Mouse (Mus musculus) T-helper 17 cell (primary cell): ENCODE data around the gene Cyp11a1.

Experiments used
- in situ Hi-C, 2 experiments: fragments of 300-600 bp; cut with MboI, MseI; formaldehyde crosslinking; loops; 1 replicate in 1 of 2; 2 replicates in 1 of 2; pipeline ENCODE4 v1.15.1; 2025; ENCODE audit warnings: high pct_unique_total_duplicates in 2 of 2

Gene Cyp11a1

DNA sequence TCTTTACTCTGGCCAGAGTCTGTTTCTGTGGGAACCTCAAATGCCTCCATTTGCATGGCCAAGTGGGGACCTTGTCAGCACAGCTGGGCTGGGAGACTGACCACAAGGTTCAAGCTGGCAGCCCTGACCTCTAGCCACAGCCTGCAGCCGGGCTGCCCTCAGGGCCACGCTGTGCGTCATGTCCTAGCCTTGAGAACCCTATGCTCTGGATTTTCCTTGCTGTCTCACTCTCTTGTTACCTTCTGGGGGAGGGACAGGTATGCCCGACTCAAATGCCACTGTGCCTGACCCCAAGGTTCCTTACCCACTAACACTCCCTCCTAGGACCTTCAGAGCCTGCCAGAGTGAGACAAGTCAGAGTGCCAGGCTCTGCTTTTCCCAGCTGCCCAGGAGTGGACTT is 30.8 kb downstream of the Cyp11a1 start:
- in situ Hi-C loops = loop anchor here (5.0 kb wide), 3 partner anchors 105 to 165 kb away; partner anchors contain the start of genes Islr (in 1 of the 2) and Islr2 (in 1 of the 2)

DNA sequence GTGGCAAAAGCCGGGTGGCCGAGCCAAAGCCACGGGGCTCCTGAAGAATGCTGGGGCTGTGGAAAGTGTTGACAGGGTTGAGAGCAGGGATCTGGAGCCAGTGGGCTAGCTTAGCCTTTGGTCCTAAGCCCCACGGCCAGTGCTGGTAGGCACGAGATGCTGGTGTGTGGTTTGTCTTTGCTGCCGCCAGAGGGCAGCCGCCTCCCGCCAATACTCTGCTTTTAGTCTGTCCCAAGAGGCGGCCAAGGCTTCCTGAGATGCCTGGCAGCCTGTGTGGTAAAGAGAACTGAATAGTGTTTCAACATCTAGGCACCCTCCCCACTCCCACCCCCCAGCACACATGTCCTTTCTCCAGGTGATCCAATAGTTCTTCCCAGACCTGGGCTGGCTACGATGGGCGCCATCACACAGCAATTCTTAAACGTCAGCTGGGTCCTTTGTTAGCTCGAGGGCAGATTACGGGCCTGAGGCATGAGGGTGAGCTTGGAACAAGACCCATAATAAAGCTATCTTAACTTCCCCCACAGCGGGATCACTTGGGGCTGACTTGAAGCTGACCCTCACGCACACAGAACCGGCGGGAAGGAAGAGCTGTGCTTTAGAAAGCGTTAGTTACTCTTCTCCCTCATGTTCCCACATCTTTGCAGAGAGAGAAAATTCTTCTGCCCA is 32.4 kb downstream of the Cyp11a1 start:
- in situ Hi-C loops = loop anchor here (5.0 kb wide), 3 partner anchors 104 to 164 kb away; partner anchors contain the start of genes Islr (in 1 of the 2) and Islr2 (in 1 of the 2)

DNA sequence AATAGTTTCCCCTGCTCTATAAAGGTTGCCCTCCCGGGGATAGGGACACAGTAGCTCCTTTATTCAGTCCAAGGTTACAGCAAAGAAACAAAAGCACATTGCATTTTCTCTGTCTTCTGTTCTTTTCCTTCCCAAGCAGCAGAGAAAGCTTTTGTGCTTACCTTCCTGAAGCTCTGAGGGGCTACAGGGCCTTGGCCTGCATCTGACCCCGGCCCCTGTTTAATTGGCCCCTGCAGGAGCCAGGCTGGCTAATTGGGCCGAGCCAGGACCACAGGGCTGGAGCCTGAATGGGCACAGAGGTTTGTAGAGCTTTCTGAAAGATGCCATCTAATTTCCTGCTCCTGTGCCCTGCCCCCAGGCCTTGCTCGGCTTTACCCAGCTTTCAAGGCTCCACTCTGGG is 34.8 kb downstream of the Cyp11a1 start:
- in situ Hi-C loops = loop anchor here in 1 of 2 experiments (5.0 kb wide), 1 partner anchor 111 kb away; no protein-coding TSS in a partner anchor

DNA sequence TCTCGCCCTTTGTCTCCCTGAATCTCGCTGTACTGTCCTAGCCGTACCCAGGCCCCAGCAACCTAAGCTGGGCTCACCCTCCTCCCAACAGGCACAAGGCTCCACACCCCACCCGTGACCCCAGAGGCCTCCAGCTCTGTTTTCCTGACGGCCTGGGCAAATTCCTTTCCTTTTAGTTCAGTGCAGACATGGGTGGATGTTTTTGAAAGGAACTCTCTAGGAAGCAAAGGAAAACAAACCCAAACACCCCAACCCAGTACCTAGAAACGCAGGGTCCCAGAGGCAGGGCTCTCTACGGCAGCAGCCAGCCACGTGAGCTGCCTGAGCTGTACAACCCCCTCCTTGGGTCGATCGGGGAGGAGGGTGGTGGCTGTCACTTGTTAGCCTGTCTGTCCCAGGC is 36.2 kb downstream of the Cyp11a1 start:
- in situ Hi-C loops = loop anchor here in 1 of 2 experiments (5.0 kb wide), 1 partner anchor 110 kb away; no protein-coding TSS in a partner anchor

DNA sequence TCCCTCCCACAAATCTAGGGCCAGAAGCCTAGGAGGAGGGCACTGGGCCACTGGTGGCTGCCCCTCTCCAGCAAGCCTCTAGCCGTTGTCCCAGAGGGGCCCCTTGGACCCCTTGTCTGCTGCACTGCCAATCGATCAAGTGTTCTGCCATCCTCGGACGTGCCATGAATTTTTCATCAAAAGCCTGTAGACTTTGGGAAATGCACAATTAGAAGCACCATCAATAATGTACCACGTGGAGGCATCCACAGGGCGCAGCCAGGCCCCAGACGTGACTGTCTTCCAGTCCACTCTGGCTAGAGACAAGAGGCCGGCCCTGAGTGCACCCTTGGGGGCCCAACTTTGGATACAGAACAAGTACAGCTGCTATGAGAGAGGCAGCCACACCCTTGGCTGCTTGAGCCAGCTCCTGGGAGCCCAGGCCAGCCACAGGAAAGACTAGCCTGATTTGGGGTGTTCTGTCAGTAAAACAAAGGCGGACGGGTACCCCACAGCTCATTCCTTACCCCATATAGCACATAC is 37.3 kb downstream of the Cyp11a1 start:
- in situ Hi-C loops = loop anchor here in 1 of 2 experiments (5.0 kb wide), 1 partner anchor 109 kb away; no protein-coding TSS in a partner anchor

DNA sequence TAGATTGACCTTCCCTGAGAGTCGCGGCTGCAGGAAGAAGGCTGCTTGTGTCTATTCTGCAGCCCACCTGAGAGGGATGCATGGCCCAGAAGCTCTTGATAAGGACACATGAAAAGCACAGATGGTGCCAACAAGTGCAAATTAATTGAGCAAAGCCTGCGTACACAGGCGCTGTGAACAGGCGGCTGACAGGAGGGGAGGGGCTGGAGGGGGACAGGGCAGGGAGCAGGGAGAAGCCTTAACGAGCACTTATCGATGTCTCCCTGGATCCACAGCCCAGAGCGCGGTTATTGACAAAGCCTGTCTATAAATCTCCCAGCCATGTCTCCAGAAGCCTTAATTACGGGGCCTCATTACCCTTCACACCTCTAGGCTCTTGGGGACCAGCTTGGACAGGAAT is 38.6 kb downstream of the Cyp11a1 start:
- in situ Hi-C loops = loop anchor here in 1 of 2 experiments (5.0 kb wide), 1 partner anchor 107 kb away; no protein-coding TSS in a partner anchor

DNA sequence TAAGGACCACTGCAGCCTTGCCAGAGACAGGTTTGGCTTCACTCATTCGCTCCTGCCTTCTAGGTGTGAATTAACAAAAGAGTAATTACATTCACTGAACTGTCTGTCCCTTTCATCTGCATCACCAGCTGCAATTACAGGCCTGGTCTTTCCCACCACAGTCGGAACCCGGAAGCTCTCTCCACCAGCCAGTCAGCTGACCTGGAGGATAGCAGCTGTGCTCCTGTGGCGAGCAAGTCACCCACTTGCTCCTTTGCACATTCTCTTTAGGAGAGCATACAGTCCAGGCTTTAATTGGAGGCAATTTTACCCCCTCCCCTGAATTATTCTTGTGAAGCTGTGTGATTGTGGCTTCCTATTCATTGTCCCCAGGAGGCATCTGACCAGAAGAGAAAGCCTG is 39.4 kb downstream of the Cyp11a1 start:
- in situ Hi-C loops = no loop called here

DNA sequence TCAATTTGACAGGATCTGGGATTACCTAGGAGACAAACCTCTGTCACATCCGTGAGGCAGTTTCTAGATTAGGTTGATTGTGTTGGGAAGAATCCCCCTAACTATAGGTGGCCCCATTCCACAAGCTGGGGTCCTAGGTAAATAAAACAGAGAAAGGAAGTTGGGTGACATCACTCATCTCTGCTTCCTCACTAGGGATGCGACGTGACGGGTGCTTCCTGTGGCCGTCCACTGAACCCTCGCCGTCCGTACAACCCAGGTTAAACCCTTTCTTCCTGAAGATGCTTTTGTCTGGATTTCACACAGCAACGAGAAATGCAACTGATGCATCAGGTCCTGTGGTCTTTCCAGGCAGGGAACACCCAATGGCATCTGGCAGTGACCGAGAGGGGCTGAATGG is 40.9 kb downstream of the Cyp11a1 start:
- in situ Hi-C loops = no loop called here

DNA sequence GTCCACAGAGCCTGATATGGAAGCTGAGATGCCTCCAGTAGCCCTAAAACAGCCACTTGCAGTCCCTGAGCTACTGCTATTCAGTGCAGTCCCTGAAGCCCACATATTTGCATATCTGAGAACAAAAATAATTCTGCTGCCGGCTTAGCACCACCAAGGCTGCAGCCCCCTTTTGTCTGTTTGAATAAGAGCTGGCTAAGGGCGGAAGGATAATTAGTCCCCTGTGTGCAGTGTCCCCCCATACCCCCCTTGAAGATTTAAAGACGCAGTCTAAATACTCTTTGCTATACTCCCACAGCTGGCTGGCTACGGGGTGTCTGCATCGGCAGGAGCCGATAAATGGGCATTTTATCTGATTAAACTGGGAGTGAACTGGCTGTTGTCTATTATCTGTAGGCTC is 42.4 kb downstream of the Cyp11a1 start:
- in situ Hi-C loops = no loop called here

DNA sequence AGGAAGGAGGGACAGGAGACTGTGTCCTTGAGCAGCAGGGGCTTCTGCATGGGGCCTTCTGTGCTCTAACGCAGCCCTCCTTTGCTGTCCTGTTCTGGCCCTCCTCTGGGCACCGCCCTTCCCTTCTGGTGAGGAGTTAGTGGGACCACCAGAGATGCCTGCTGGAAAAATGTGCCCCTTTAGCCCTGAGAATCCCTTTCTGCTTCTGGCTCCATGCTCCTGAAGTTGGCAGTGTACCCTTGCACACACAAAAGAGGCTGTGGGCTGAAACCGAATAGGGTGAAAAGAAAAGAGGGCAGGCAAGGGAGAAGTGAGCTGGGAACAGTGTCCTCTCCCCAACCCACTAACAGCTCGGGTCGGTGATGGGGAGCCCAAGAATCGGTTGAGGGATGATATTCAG is 43.0 kb downstream of the Cyp11a1 start:
- in situ Hi-C loops = no loop called here

DNA sequence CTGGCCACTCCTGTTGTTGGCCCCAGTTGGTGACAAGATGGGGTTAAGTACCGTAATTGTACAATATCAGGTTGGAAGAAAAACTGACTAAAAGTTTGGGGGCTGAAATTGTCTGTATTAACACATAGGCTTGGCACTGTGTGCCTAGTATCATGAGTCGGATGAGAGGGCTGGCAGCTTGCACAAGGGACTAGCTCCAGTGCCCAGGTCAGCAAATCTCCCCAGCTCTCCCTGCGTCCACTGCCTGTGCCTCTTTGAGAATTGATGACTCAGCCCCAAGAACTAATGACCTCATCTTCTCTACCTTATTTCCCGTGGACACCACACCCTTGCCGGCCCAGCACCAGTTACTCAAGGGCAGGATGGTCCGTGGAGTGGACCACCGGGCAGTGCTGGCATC is 43.6 kb downstream of the Cyp11a1 start:
- in situ Hi-C loops = loop anchor here in 1 of 2 experiments (25.0 kb wide), 1 partner anchor 1263 kb away; the partner anchor contains the start of gene Lingo1

DNA sequence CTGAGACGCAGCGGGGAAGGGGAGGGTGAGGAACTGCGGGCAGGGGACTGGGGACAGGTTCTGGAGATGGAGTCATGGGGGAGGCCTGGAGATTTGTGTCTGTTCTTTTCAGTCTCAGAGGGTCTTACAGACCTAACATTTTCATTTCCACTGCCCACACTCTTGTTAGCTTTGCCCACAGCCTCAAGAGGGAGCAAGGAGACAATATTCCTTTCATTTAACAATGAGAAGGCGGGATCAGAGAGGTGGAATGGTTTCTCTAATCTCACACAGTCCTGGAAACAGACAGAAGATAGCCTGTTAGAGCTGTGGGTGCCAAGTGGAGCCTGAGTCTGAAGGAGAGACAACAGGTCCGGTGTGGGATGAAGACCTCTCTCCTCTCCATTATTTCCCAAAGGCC is 45.7 kb downstream of the Cyp11a1 start:
- in situ Hi-C loops = loop anchor here in 1 of 2 experiments (25.0 kb wide), 1 partner anchor 1265 kb away; the partner anchor contains the start of gene Lingo1

DNA sequence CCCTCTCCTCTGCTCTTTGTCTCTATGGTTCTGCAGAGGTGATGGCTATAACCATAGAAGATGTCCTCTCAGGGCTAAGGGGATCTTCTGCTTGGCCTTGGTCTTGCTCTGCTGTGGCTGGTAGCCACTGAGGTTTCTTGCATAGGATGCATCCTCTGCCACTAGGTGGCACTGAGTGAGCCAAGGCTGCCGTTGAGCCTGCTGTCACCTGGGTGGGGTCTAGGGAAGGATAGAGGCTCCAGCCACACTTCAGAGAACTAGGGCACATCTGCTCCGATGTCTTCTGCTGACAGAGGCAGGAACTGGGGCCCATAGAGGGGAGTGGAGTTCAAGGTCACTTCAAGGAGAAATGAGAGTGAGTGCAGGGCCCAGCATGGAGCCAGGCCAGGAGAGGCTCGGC is 46.9 kb downstream of the Cyp11a1 start:
- in situ Hi-C loops = loop anchor here in 1 of 2 experiments (25.0 kb wide), 1 partner anchor 1266 kb away; the partner anchor contains the start of gene Lingo1

DNA sequence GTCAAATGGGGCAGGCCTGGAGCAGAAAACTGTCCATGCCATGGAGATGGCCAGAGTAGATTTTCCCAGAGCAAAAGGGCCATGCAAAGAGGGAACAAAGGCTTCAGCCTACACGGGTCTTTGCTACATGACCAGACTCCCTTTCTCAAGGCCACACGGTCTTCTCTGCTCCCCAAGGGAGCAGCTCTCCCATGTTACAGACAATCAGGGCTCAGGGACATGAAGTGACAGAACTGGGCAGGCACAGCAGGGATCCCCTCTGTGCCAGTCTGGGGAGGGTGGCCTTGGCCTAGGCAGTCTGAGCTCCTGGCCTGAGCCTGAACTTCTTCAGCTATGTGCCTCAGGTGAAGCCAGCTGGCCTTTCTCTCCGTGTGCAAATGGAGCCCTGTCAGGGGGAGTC is 47.3 kb downstream of the Cyp11a1 start:
- in situ Hi-C loops = loop anchor here in 1 of 2 experiments (25.0 kb wide), 1 partner anchor 1266 kb away; the partner anchor contains the start of gene Lingo1

DNA sequence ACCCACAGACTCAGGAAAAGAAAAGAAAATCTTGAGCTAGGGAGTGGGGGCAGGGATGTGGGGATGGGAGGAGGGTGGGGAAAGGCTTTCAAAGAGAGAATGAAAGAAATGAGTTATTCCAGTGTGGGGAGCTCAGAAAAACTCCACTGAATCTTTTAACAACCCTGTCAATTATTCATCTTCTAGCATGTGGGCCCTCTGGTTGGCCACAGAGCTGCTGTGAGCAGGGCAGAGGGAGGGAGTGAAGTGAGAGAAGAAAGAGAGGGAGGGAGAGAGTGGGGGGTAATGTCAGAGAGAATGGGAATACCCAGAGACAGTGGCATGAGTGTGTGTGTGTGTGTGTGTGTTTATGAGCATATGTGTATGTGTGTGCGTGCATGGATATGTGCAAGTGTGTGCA is 47.8 kb downstream of the Cyp11a1 start:
- in situ Hi-C loops = loop anchor here in 1 of 2 experiments (25.0 kb wide), 1 partner anchor 1267 kb away; the partner anchor contains the start of gene Lingo1

DNA sequence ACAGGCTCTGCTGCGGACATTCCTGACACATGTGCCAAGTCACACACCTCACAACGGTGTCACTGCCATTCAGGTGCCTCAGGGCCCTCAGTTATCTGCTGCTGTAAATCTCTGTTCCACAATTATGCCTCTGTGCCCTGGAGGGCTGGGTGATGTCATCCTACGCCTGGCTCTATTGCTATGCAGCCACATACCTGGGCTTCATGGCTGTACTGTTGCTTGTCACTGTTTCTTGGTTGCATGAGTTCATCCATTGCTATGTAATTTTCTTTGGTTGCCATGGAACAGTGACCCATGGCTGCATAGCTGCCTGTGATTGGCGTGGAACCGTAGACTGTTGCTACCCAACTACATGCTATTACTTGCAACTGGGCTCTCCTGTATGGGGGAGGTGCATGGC is 49.5 kb downstream of the Cyp11a1 start:
- in situ Hi-C loops = loop anchor here in 1 of 2 experiments (25.0 kb wide), 1 partner anchor 1268 kb away; the partner anchor contains the start of gene Lingo1

DNA sequence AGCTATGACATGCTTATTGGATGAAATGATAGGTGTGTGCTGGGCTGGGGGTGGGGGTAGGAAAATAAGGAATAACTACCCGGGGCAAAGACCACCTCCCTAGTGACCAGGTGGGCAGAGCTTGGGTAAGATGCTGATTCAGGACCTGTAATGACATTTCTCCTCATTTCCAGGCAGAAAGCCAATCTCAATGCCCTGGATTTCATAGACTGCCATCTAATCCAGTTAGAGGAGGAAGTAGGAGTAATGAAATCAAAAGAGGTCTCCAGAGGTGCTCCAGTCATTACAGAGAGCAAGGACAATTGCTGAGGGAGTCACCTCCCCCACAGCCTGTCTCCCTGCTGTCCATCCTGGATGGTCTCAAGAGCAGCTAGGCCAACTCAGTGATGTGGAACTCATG is 53.7 kb downstream of the Cyp11a1 start:
- in situ Hi-C loops = loop anchor here in 1 of 2 experiments (10.0 to 25.0 kb wide), 2 partner anchors 245 to 1273 kb away; partner anchors contain the start of gene Lingo1

DNA sequence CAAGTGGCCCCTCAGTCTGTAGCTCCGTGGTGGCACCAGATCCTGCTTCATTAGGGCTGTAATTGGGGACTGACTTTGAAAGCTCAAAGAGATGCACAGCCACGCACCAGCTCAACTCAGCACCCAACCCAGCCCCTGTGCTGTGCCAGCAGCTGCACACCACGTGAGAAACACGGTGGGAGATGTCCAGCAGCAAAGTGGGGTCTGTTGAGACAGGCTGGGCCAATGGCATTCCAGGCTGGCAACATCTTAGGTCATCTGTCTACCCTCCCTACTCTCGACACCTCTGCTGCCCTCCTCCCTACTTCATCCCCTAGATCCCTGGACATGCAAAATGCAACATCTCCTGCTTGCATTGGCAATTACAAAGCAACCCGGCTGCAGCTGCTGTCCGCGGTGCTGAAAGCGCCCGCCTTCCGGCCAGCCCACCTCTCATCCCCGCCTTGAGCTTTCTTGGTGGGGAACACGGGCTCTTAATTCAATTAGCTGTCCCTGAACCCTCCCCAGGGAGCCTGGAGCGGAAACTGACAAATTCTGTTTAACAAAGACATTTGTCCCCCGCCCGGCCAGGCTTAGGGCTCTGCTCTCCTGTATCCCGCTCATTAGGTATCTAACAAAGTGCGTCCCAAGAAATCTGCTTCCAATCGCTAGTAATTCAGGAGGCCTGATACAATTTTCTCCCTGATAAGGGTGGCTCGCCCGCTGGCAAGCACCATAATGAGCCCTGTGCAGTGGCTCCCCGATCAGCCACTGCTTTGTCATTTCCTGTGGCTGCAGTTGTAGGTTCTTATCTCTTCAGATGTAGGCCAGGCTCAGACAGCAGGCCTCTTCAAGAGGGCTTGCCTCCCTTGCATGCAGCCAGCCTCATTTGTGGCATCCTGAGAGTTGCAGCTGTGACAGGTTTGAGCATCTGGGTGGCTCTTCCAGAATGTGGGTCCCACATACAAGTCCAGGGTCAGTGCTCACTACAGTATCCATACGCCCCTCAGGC is 54.8 kb downstream of the Cyp11a1 start:
- in situ Hi-C loops = loop anchor here in 1 of 2 experiments (10.0 to 25.0 kb wide), 2 partner anchors 244 to 1274 kb away; partner anchors contain the start of gene Lingo1

DNA sequence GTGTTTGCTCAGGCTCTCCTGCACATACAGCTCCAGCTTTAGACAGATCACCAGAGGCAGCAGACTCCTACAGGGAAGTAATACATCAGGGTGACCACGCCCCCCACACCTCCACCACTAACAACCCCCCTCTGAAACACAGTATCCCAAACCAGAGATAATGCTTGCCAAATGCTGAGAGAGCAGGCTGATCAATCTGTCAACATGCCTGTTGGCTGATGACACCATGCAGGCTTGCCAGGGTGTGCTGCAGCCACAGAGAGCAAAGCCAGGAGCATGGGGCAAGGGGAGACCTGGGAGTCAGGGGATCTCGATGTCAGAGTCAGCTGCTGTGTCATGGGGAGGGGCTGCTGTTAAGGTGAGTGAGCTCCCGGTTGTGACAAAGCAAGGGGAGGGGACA is 57.3 kb downstream of the Cyp11a1 start, which contains the start of gene Stra6:
Gene Stra6, plus strand, starts transcription at position 258 of the 400 bp plus-strand sequence.
- in situ Hi-C loops = loop anchor here in 1 of 2 experiments (10.0 to 25.0 kb wide), 2 partner anchors 241 to 1276 kb away; partner anchors contain the start of gene Lingo1

DNA sequence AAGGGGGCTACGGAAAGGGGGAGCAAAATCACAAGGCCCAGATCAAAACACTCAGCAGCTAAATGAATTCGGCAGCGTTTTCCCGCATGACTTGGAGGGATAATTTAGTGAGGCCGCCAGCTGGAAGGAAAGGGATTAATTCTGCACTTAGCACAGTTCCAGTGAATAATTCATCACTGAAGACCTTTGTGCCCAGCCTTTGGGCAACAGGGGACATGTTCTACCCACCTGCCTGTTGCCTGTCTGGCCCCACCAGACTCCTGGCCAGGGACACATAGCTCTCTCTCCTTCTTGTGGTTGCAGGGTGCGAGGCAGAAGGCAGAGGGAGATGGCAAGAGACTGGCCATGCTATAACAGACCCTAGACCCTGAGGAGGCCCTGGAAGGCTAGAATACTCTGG is 59.3 kb downstream of the Cyp11a1 start:
- in situ Hi-C loops = loop anchor here in 1 of 2 experiments (10.0 to 25.0 kb wide), 2 partner anchors 239 to 1278 kb away; partner anchors contain the start of gene Lingo1
